Mouse (Mus musculus): ENCODE measurements around the gene Fbxo40. TPM values are rescaled to one million over a fixed set of nuclear protein-coding genes. Genes with fewer than 3 reads are reported as not detected.

The Fbxo40 gene
- total RNA-seq, 2 experiments from 2014 or later = 0.33 TPM; not detected in 1

- DNase-seq (ENCODE audit: low spot score in 2 of 2) = no peak
These were observed 42.5 kb downstream of the Fbxo40 start for GRCm38 (mm10) chr16:36947646-36948197.

- DNase-seq (ENCODE audit: low spot score in 2 of 2) = no peak
These were observed 43.7 kb downstream of the Fbxo40 start for GRCm38 (mm10) chr16:36946459-36947159.

GRCm38 (mm10) chr16:36944895-36945424 lies 45.3 kb downstream of the Fbxo40 start:
- peak in 1 of 2 experiments; percentile 69 for DNase-seq (ENCODE audit: low spot score in 2 of 2)

GRCm38 (mm10) chr16:36943591-36943990 lies 46.7 kb downstream of the Fbxo40 start:
- no peak for DNase-seq (ENCODE audit: low spot score in 2 of 2)

GRCm38 (mm10) chr16:36941895-36942294 lies 48.4 kb downstream of the Fbxo40 start:
- no peak for DNase-seq (ENCODE audit: low spot score in 2 of 2)

GRCm38 (mm10) chr16:36941137-36941727 lies 49.0 kb downstream of the Fbxo40 start:
- no peak for DNase-seq (ENCODE audit: low spot score in 2 of 2)

GRCm38 (mm10) chr16:36935814-36936213 lies 54.5 kb downstream of the Fbxo40 start:
- DNase-seq (ENCODE audit: low spot score in 2 of 2) = no peak

- no peak for DNase-seq (ENCODE audit: low spot score in 2 of 2)
These were observed 55.2 kb downstream of the Fbxo40 start, which contains the start of gene Hcls1 for GRCm38 (mm10) chr16:36934841-36935620. Gene Hcls1, plus strand, starts transcription at chr16:36934983.

GRCm38 (mm10) chr16:36934131-36934840 lies 56.0 kb downstream of the Fbxo40 start:
- DNase-seq (ENCODE audit: low spot score in 2 of 2) = no peak

- no peak for DNase-seq (ENCODE audit: low spot score in 2 of 2)
These were observed 57.7 kb downstream of the Fbxo40 start for GRCm38 (mm10) chr16:36932546-36932945.

GRCm38 (mm10) chr16:36931976-36932375 lies 58.3 kb downstream of the Fbxo40 start:
- no peak for DNase-seq (ENCODE audit: low spot score in 2 of 2)

GRCm38 (mm10) chr16:36931381-36931780 lies 58.9 kb downstream of the Fbxo40 start:
- no peak for DNase-seq (ENCODE audit: low spot score in 2 of 2)

GRCm38 (mm10) chr16:36930231-36931136 lies 59.8 kb downstream of the Fbxo40 start:
- no peak for DNase-seq (ENCODE audit: low spot score in 2 of 2)

- no peak for DNase-seq (ENCODE audit: low spot score in 2 of 2)
These were observed 61.1 kb downstream of the Fbxo40 start for GRCm38 (mm10) chr16:36929216-36929615.

GRCm38 (mm10) chr16:36928106-36928500 lies 62.2 kb downstream of the Fbxo40 start:
- no peak for DNase-seq (ENCODE audit: low spot score in 2 of 2)

- no peak for DNase-seq (ENCODE audit: low spot score in 2 of 2)
These were observed 62.7 kb downstream of the Fbxo40 start for GRCm38 (mm10) chr16:36927495-36928105.

GRCm38 (mm10) chr16:36926514-36927447 lies 63.5 kb downstream of the Fbxo40 start:
- no peak for DNase-seq (ENCODE audit: low spot score in 2 of 2)

- peak in 1 of 2 experiments; percentile 20 for DNase-seq (ENCODE audit: low spot score in 2 of 2)
These were observed 64.5 kb downstream of the Fbxo40 start for GRCm38 (mm10) chr16:36925797-36926196.

Data from layer of hippocampus, postnatal 14 days (tissue).